Mouse (Mus musculus) heart, postnatal 0 days (tissue): ENCODE data around the gene Peli2. TPM values are rescaled to one million over a fixed set of nuclear protein-coding genes. Genes with fewer than 3 reads are reported as not detected.
A peak's percentile ranks its signal among the peaks of the same experiment; 100 is the strongest.

ENCODE experiments used
- ATAC-seq: fragments of 200-750 bp; cut with Nextera tagmentation; 2 replicates; pipeline ENCODE4 v1.8.0; 2017; ENCODE audit warnings: low read depth, moderate number of reproducible peaks, moderate library complexity; ENCODE audit not compliant: insufficient read depth
- DNase-seq: peaks from one replicate; pipeline ENCODE4 v3.0.0-alpha.2; 2016; ENCODE audit warnings: low spot score
- H3K27ac ChIP-seq: fragments of 300-500 bp; sonication (generic); 2 replicates; pipeline ENCODE4 v1.5.1; 2014; ENCODE audit warnings: low read depth, mild to moderate bottlenecking
- H3K27me3 ChIP-seq: fragments of 300-500 bp; sonication (generic); 2 replicates; pipeline ENCODE4 v1.6.1; 2014; ENCODE audit warnings: low read length, mixed read lengths; ENCODE audit not compliant: control insufficient read depth, insufficient read depth
- H3K36me3 ChIP-seq: fragments of 300-500 bp; sonication (generic); replicated peaks from 2 replicates; pipeline ENCODE4 v1.6.1; 2014; ENCODE audit warnings: low read length, mixed read lengths; ENCODE audit not compliant: control insufficient read depth, insufficient read depth
- H3K4me1 ChIP-seq: fragments of 300-500 bp; sonication (generic); 2 replicates; pipeline ENCODE4 v1.6.1; 2014; ENCODE audit warnings: antibody characterized with exemption; ENCODE audit not compliant: control insufficient read depth, insufficient read depth
- H3K4me2 ChIP-seq: fragments of 300-500 bp; sonication (generic); 2 replicates; pipeline ENCODE4 v1.6.1; 2014; ENCODE audit warnings: low read depth, mild to moderate bottlenecking, low read length, moderate library complexity
- H3K4me3 ChIP-seq: fragments of 300-500 bp; sonication (generic); 2 replicates; pipeline ENCODE4 v1.5.1; 2014; ENCODE audit warnings: low read depth, low read length
- H3K9ac ChIP-seq: fragments of 300-500 bp; sonication (generic); replicated peaks from 2 replicates; pipeline ENCODE4 v1.6.1; 2014; ENCODE audit warnings: low read depth, low read length, mixed read lengths
- H3K9me3 ChIP-seq: fragments of 300-500 bp; sonication (generic); replicated peaks from 2 replicates; pipeline ENCODE4 v1.6.1; 2016; ENCODE audit warnings: low read length; ENCODE audit not compliant: control insufficient read depth
- CTCF ChIP-seq: IDR thresholded peaks from 2 replicates; pipeline ENCODE4 v1.5.1; 2016; ENCODE audit warnings: antibody characterized with exemption, control low read depth, low read depth
- EP300 ChIP-seq: IDR thresholded peaks from 2 replicates; pipeline ENCODE4 v1.6.1; 2016; ENCODE audit warnings: antibody characterized with exemption, low read depth
- WGBS: fragments of 180-500 bp; shearing (Covaris S2); extraction: QIAGEN DNeasy Blood & Tissue Kit; methylation state at CpG from one replicate; pipeline ENCODE4 v1.1.7; 2014; 5-methylcytosine and 5-hydroxymethylcytosine counted together
- polyA plus RNA-seq: library from polyadenylated mRNA; unstranded; fragments of >200 nt; fragmentation: Nextera tagmentation; extraction: Ambion mirVana; gene quantifications from 2 replicates; pipeline ENCODE4 v1.2.1, GENCODE M21; 2015
- total RNA-seq: library from RNA; depleted of rRNA; stranded (reverse); fragments of >200 nt; gene quantifications from 2 replicates; pipeline ENCODE4 v1.2.3, GENCODE M21; 2014; ENCODE audit warnings: low replicate concordance

Peli2 gene
- total and polyA plus RNA-seq, 2 experiments from 2014 or later: 2.1 to 18.2 TPM

GRCm38 (mm10) chr14:48137731-48138130 is 17.1 kb downstream of the Peli2 start:
- ATAC-seq (no peak), DNase-seq (no peak)
- no peak overlapping the region for H3K4me2 ChIP-seq
- no peaks in the 10 kb centered on the region for H3K36me3 ChIP-seq
- no peak overlapping the region for H3K4me3 ChIP-seq
- H3K27ac ChIP-seq: no peak overlapping the region
- TF ChIP-seq EP300: no peak
- TF ChIP-seq CTCF: no peak
- peaks cover 8% of the 10 kb centered on the region; the same call in 1 of the 2 replicates for H3K4me1 ChIP-seq
- WGBS: 60% methylated on average over 8 of the region's 8 CpGs
- H3K9me3 ChIP-seq: no peaks in the 10 kb centered on the region
- H3K27me3 ChIP-seq: peaks cover 30% of the 10 kb centered on the region
- H3K9ac ChIP-seq: no peak overlapping the region

GRCm38 (mm10) chr14:48138138-48138537 is 17.5 kb downstream of the Peli2 start:
- Histone ChIP-seq H3K4me1 (peaks cover 8% of the 10 kb centered on the region; the same call in 1 of the 2 replicates), H3K27ac (no peak overlapping the region), H3K4me3 (no peak overlapping the region), H3K4me2 (no peak overlapping the region), H3K36me3 (no peaks in the 10 kb centered on the region), H3K27me3 (peaks cover 30% of the 10 kb centered on the region), H3K9ac (no peak overlapping the region), H3K9me3 (no peaks in the 10 kb centered on the region)
- ATAC-seq: 0 out of 2 replicates have a peak, but pooled peaks have one; percentile 37
- DNase-seq: peak; percentile 49
- 36% methylated on average over 8 of the region's 8 CpGs for WGBS
- TF ChIP-seq CTCF (peak; percentile 83), EP300 (no peak)

GRCm38 (mm10) chr14:48139409-48139808 is 18.8 kb downstream of the Peli2 start:
- peaks cover 24% of the 10 kb centered on the region for H3K27me3 ChIP-seq
- no peak for ATAC-seq
- no peak for TF ChIP-seq EP300
- no peak for TF ChIP-seq CTCF

GRCm38 (mm10) chr14:48141694-48142093 is 21.1 kb downstream of the Peli2 start:
- TF ChIP-seq CTCF: no peak
- TF ChIP-seq EP300: no peak
- H3K27me3 ChIP-seq: peaks cover 19% of the 10 kb centered on the region
- WGBS: 75% methylated on average over 8 of the region's 8 CpGs
- ATAC-seq: no peak
- no peaks in the 10 kb centered on the region for H3K36me3 ChIP-seq
- no peak overlapping the region for H3K4me3 ChIP-seq
- H3K27ac ChIP-seq: no peak overlapping the region
- H3K9ac ChIP-seq: no peak overlapping the region
- no peaks in the 10 kb centered on the region for H3K9me3 ChIP-seq
- DNase-seq: no peak
- no peak overlapping the region for H3K4me2 ChIP-seq
- H3K4me1 ChIP-seq: no peaks in the 10 kb centered on the region

More at GRCm38 (mm10) chr14:48139409-48139808, 18.8 kb downstream of the Peli2 start:
- no peaks in the 10 kb centered on the region for H3K36me3 ChIP-seq
- no peak overlapping the region for H3K4me2 ChIP-seq
- 84% methylated on average over 3 of the region's 3 CpGs for WGBS
- H3K4me1 ChIP-seq: no peaks in the 10 kb centered on the region
- no peaks in the 10 kb centered on the region for H3K9me3 ChIP-seq
- H3K9ac ChIP-seq: no peak overlapping the region
- DNase-seq: no peak
- no peak overlapping the region for H3K4me3 ChIP-seq
- no peak overlapping the region for H3K27ac ChIP-seq

- no peak overlapping the region for H3K27ac ChIP-seq
- no peaks in the 10 kb centered on the region for H3K4me1 ChIP-seq
- WGBS: 73% methylated on average over 10 of the region's 10 CpGs
- H3K9me3 ChIP-seq: no peaks in the 10 kb centered on the region
- DNase-seq (no peak), ATAC-seq (no peak)
- H3K9ac ChIP-seq: no peak overlapping the region
- H3K36me3 ChIP-seq: no peaks in the 10 kb centered on the region
- H3K27me3 ChIP-seq: peaks cover 9% of the 10 kb centered on the region
- no peak overlapping the region for H3K4me2 ChIP-seq
- H3K4me3 ChIP-seq: no peak overlapping the region
- TF ChIP-seq EP300 (no peak), CTCF (no peak)
These were observed 22.1 kb downstream of the Peli2 start for GRCm38 (mm10) chr14:48142696-48143095.

GRCm38 (mm10) chr14:48143141-48143540 is 22.5 kb downstream of the Peli2 start:
- ATAC-seq: no peak
- H3K4me1 ChIP-seq: no peaks in the 10 kb centered on the region
- WGBS: 48% methylated on average over 4 of the region's 4 CpGs
- no peak overlapping the region for H3K27ac ChIP-seq
- no peak for DNase-seq
- no peak for TF ChIP-seq EP300
- no peak for TF ChIP-seq CTCF
- H3K4me2 ChIP-seq: no peak overlapping the region
- H3K9me3 ChIP-seq: no peaks in the 10 kb centered on the region
- H3K27me3 ChIP-seq: peaks cover 9% of the 10 kb centered on the region
- H3K4me3 ChIP-seq: no peak overlapping the region
- no peaks in the 10 kb centered on the region for H3K36me3 ChIP-seq
- no peak overlapping the region for H3K9ac ChIP-seq
